Mouse (Mus musculus) E14TG2a.4 (cell line): ENCODE results near the gene Clec2g.

Experiments used
- CTCF ChIP-seq: conservative IDR thresholded peaks from 2 replicates; pipeline ENCODE4 v1.5.1; 2014; ENCODE audit warnings: low read length
- NANOG ChIP-seq: IDR thresholded peaks from 2 replicates; pipeline ENCODE4 v1.6.1; 2014; ENCODE audit warnings: borderline replicate concordance, low read length, mixed read lengths
- POU5F1 ChIP-seq: IDR thresholded peaks from 2 replicates; pipeline ENCODE4 v1.6.1; 2014; ENCODE audit warnings: low read length, borderline replicate concordance

- TF ChIP-seq CTCF (no peak), NANOG (no peak), POU5F1 (no peak)
Observed at GRCm38 (mm10) chr6:129013762-129014276, 79.6 kb downstream of the Clec2g start.
